Mouse (Mus musculus) T-cell, adult 2 months (primary cell): ENCODE data around the gene Lypd3.
"Not testable (repeated sequence)": the region's sequence is repeated elsewhere in the genome, so short reads cannot be mapped to it uniquely, and the experiment has no call there.

Experiments
- DNase-seq: peaks from one replicate; pipeline ENCODE4 v3.0.0; 2022; ENCODE audit warnings: low spot score

Lypd3 gene

DNA sequence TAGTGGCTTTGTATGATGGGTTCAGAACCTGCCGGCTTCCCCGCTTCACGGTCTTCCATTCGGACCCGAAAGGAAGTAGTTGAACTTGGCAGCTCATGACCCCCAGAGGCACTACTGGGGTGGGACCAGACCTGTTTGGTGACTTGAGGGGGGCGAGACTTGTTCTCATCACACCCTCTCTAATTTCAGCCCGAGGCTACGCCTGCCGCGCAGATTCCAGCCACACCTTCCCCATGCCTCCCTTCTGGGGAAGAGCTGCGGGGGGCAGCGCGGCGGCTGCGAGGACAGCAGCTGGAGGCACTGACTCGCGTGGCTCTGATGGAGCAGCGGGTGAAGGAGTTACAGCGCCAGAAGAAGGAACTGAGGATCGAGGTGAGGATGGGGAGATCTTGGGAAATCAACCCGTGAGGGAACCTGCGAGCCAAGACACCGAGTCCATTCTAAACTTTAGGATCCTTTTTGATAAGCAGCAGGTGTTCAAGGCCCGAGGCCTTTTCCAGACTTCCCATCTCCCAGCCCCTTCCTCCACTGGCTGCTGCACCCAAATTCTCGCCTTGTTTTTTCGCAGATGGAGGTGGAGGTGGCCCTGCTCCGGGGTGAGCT is 23.9 kb upstream of the Lypd3 start:
- DNase-seq: no peak

DNA sequence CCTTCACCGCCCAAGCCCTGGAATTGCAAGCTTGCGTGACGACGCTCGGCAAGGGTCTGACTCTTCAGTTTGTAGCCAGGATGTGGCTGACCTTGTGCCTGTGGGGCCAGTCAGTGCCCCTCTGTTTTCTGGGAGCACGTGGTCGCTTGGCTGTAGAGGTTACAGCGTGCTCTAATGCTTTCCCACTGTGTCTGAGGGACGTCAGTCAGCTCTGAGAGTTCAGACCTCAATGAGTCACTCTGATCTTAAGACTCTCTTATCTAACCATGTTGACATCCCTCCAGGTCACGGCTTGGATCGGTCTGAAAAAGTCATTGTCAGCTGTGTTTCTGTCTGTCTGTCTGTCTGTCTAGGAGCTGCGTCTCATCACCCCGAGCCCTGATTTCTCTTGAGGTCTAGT is 21.5 kb upstream of the Lypd3 start:
- DNase-seq: no peak

DNA sequence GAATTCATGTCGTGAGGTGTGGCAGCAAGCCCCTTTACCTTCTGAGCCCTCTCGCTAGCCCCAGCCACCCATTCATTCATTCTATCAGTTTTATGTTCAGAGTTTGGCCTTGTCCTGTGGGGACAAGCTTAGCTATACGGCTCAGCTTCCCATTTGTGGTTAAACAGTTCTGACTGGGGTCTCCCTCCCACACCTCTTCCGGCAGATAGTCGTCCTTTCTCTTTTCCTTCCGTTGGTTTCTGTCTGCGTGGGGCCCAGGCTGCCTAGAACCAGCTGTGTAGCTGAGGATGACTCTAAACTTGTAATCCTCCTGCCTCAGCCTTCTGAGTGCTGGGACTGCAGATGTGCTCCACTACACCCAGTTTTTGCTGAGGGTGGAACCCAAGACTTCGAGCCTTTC is 18.6 kb upstream of the Lypd3 start:
- DNase-seq: no peak

DNA sequence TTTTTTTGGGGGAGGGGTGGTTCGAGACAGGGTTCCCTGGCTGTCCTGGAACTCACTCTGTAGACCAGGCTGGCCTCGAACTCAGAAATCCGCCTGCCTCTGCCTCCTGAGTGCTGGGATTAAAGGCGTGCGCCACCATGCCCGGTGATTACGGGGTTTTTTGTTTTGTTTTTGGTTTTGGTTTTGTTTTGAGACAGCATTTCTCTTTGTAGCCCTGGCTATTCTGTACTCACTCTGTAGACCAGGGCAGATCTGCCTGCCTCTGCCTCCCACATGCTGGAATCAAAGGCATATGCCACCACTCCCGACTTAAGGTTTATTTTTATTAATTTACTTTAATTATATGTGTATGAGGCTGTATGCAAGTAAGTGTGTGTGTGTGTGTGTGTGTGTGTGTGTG is 18.0 kb upstream of the Lypd3 start:
- DNase-seq: not testable (repeated sequence)

DNA sequence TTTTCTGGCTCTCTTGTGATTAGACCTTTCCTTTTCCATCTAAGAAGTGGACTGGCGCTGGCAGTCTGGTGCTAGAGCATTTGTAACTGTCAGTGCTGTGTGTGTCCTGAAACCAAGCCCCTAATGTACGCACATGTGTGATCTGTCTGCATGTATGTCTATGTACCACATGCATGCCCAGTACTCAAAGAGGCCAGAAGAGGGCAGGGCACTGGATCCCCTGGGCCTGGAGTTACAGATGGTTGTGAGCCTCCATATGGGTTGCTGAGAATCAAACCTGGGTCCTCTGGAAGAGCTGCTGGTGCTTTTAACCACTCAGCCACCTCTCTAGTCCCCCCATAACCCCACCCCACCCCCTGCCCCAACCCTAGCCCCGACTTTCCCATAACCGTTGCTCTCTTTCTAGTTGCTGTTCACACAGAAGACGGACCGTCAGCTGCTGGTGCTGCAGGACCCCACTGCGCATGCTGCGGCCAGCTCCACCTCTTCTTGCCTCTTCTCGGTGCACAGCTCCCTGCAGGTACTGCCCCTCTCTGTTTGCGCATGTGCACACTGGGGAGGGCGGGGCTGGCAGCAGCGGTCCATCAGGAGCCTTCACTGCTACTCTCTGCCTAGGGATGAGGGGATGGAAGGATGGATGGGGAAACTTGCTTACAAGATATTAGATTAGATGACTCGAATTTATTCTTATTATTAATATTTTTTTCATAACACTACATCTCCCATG is 16.5 kb upstream of the Lypd3 start:
- no peak for DNase-seq

DNA sequence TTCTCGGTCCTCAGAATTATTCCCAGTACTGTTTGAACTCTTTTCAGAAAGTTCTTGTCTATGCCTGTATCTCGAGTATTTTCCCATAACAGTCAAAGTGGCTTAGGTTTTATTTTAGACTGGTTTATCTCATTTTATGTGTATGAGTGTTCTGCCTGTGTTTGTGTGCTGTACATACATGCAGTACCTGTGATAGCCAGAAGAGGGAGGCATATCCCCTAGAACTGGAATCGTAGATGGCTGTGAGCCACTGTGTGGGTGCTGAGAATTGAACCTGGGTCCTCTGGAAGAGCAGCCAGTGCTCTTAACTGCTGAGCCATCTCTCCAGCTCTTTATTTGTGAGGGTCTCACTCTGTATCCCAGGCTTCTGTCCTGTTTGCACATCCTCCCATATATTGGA is 15.2 kb upstream of the Lypd3 start:
- no peak for DNase-seq

DNA sequence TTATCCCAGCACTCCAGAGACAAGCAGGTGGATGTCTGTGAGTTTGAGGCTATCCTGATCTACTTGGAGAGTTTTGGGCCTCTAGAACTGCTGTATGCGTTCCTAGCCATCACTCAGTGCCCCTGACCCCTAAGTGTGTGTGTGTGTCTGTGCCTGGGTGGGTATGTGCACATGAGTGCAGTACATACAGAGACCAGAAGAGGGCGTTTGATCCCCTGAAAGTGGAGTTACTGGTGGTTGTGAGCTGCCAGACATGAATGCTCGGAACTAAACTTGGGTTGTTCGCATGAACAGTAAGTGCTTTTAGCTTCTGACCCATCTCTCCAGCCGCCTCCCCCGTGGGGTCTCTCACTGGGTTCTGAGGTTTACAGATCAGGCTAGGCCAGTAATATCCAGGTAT is 13.4 kb upstream of the Lypd3 start:
- no peak for DNase-seq

DNA sequence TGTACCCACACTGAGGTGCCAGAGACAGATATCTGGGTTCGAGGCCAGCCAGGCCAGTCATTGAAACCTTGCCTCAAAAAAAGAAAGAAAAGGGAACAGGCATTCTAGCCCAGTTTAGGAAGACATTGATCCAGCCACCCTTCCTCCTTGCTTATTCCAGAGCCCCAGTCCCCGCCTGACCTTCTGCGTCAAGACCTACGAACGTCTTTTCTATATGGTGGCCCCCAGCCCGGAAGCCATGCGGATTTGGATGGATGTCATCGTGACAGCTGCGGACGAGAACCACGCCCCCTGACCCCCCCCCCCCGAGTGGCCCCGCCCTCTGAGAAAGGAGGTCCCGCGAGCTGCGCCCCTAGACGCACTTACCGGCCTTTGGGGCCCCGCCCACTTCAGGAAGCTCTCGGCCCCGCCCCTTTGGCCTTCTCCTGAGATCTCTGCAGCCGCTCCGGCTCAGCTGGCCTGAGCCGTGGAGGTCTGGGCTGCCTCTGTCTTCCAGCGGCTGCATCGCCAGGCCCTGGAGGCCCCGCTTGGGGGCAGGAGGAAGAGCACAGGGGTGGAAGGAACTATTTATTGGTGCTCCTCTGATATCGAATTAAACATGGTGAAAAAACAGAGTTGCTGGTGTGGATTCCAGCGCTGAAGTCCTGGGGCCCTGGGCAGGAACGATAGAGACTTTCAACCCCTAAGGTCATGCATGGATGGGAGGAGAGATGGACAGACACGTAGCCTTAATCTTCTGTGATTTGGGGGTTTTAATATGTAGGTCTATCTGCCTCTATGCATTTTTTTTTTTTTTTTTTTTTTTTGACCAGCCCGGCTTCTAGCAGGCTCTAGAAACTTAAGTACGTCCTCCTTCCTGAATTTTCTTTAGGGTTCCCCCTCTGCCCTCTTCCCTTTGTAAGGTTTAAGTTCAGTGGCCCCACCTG is 7.4 kb upstream of the Lypd3 start:
- peak; percentile 56 for DNase-seq

DNA sequence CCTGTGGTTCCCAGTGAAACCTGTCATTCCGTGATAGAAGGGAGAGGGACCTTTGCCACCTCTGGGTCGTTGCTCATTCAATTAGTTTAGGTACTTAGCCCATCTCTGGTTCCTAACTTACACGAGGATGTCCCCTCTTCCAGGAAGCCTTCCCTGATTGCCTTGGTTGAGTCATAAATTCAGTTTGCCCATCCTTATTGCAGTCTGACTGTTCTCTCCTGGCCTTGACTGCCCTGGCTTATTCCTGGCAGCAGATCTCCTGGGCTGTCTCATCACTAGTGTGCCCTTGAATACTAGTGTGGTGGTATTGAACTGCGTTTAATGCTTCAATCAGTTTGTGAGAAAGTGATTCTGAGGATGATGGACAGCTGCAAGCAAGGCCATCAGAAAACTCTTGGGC is 6.7 kb upstream of the Lypd3 start:
- no peak for DNase-seq

DNA sequence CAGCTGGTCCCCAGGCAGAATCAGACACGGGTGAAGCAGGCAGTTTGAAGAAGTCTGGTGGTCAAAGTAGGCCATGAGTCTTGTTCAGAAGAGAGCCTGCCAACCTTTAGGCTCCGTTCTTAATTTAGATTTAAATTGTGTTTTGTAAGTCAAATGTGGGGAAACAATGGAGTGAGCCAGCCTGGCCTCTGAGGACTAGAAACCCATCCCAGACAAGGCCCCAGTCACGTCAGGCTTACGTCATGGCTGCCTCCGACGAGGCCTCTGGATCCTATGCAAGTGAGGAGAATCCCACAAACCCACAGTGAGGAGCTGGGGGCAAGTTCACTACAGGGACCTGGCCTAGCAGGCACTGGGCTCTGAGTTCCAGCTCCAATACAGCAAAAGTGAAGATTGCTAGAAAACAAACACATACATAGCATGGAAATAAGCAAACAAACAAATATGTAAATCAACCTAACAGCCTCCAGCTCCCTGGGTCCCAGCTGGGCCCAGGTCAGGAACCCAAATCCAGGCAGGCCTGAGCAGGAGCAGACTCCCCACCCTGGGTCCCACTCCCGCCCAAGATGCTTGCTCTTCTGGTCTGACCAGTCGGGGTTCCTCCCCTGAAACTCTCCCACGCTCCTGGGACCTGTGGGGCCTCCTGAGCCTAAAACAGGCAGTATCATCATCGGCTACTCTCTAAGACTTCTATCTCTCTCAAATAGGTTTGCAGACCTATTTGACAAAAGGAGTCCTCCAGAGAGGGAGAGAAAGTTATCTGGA is 6.1 kb upstream of the Lypd3 start:
- DNase-seq: no peak

DNA sequence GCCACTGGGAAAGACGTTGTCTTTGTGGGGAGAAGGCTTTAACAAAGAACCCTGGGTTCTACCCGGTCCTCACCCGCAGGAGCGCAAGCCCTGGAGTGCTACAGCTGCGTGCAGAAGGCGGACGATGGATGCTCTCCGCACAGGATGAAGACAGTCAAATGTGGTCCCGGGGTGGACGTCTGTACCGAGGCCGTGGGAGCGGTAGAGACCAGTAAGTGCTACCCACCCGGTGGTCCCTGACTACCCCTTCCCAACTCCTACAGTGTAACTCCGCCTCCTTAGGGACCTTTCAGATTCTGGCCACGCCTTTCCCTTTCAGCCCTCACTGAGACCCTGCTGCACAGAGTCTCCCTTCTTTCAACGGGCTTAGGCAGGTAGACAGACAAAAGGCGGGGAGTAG is 696 bp downstream of the Lypd3 start:
- no peak for DNase-seq

DNA sequence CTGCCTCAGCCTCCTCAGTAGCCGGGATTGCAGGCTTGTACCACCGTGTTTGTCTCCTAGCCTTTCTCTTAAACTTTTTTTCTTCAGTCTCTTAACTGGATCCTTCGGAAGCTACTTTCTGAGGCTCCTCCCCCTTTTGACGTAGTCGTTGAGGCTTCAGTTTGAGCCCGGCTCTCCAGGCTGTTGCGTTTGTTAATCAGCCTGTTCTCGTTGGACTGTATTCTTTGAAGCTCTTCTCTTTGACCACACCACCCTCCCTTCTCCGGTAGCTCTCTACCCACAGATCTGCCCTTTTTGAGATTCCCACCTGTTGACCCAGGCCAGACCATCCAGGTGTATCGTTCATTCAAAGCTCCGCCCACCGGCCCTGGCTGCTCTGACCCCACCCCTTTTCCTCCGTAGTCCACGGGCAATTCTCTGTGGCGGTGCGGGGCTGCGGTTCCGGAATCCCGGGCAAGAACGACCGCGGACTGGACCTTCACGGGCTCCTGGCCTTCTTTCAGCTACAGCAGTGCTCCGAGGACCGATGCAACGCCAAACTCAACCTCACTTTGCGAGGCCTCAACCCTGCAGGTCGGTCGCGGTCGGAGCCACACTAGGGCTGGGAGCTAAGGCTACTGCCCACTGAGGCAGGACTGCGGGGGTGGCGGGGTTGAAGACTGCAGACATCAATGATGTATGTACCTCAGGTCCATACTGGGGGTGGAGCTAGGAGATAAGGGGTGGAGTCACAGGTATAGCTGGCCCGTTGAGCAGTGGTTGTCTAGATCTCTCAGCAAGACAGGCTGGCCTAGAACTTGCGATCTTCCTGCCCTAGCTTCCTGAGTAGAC is 1.9 kb downstream of the Lypd3 start:
- peak; percentile 27 for DNase-seq

DNA sequence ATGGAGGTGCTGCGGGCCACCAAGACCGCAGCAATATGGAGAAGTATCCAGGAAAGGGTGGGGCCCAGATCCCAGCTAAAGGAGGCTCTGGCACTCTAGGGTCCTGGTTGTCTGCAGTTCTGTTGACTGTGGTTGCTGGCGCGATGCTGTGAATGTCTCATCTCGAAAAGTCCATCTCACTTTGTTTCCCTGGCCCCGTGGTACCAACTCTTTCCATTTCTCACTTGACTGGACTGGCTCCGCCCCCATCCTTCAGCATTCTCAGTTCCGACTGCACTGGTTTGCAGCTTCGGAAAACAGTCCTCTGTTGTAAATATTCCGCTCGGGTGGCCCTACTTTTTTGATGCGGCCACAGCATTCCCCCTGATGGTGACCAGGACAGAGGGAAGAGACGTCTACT is 4.1 kb downstream of the Lypd3 start:
- DNase-seq: no peak

DNA sequence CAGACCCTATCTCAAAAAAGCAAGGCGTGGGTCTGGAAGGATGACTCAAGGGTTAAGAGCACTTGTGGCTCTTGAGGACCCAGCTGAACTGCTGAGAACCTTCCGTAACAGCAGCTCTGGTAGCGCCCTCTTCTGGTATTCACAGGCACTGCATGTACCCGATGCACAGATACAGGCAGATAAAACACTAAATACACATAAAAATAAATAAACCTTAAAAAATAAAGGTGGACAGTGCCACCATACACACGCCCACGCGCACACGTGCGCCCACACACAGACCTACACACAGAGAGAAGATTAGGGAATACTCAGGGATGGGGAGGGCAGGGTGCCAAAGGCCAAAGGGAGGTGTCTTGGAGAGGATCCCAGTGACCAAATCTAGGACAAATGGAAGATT is 6.1 kb downstream of the Lypd3 start:
- peak; percentile 60 for DNase-seq

DNA sequence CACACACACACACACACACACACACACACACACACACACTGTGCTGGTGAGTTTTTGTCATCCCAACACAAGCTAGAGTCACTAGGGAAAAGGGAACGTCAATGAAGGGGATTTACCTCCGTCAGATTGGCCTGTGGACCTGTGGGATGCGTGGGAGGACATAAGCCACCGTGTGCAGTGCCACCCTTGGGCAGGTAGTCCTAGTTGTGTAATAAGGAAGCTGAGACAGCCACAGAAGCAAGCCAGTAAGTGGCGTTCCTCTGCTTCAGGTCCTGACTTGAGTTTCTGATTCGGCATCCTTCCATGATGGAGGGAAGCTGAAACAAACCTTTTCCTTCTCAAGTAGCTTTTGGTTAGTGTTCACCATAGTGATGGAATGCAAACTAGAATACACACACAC is 8.1 kb downstream of the Lypd3 start:
- peak; percentile 10 for DNase-seq

DNA sequence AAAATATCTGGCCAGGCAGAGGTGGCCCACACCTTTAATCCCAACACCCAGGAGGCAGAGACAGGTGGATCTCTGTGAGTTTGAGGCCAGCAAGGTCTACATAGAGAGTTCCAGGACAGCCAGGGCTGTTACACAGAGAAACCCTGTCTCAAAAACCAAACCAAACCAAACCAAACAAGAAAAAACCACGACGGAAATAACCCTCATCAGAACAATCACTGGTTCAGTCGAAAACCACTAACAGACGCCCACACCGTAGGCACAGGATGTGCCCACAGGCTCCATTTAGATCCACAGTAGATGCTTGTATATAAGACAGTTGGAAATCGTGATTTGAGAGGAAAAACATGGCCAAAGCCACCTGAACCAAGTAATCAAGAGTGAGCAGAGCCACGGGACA is 8.6 kb downstream of the Lypd3 start:
- DNase-seq: peak; percentile 72

DNA sequence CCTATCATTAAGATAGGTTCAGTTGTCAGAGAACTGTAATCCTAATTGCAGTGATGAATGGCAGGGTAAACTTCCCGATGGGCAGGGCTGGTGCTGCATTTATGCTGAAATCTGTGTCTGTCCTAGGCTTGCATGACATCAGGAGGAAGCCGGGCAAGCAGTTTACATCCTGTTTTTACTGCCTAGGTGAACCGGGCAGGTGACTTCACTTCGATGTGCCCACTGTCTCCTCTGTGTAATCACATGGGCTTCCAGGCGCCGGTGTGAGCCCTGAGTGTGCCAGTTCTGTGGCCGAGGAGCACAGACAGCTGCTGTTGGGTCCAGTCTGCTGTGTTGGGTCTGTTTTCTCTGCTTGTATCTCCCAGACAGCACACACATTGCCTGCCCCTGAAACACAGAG is 10.1 kb downstream of the Lypd3 start:
- peak; percentile 62 for DNase-seq

DNA sequence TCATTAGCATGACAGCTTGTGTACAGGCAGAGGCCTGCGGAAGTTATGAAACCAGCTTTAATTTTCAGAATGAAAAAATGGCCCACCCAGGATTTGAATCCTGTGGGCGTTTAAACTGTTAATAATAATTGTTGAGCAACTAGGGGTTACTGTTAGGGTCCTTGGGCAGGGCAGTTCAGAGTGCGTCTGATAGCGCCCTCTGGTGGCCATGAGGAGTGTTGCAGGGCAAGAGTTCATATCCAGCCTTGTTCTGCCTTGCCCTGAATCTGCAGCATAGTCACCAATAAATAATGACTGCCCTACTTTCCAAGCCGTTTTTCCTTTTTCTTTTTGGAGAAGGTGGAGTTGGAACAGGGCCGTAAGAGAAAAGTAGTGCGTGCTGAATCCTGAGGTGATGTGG is 17.3 kb downstream of the Lypd3 start:
- DNase-seq: peak; percentile 65

DNA sequence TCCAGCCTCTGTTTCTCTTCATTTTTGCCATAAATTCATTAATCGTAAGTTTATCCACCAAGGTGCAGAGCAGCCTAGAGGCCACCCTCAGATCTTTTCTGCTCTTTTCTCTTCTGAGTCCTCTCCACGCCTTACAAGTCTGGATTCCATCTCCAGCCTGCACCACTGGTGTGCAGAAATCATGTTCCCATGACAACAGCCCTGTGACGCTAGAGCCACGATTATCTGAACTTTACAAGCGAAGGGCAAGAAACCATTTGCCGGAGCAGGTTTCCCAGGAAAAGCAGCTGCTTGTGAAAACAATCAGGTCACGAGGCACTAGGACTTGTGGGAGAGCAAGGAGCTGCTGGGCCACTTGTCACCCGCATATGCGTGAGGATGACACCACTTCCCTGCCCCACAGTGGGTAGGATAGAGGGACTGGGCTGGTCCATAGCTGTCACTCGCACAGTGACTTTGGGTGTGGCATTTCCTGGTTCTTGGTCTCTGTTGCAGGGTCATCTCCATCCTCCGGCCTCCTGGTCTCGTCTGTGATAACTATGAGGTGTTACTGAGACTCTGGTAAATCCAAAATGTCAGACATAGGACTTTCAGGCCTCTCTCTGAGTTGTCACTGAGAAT is 23.5 kb downstream of the Lypd3 start:
- DNase-seq: no peak

DNA sequence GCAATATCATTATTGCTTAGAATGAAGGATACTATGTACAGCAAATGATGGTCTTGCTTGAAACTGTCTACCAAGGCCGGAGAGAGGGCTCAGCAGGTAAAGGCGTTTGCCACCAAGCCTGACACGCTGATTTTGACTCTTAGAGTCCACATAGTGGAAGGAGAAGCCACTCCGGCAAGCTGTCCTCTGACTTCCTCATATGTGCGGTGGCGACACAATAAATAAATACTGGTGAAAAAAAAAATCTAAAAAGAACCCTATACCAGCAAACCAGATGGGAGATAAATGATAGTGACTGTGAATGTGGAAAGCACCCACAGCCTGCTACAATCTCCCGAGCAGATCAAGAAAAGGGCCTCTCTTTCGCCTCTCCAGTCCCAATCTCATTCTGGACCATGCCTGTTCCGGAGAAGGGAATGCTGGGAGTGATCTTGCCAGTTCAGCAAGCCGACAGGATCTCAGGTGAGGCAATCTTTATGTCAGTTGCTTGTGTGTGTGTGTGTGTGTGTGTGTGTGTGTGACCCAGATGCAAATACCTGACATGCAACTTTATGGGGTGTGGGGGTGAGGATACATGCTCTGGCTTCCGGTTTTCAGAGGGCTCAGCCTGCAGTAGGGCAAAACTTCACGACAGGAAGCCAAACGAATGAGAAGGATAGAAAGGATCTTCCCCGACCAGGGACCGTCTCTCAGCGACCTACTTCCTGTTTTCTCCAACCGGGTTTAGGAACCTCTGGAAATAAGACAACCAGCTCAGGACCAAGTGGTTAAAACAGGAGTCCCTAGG is 25.0 kb downstream of the Lypd3 start:
- DNase-seq: peak; percentile 44
